Mouse (Mus musculus) spleen, adult 2 months (tissue): ENCODE measurements around the gene Rab27a. TPM values are rescaled to one million over a fixed set of nuclear protein-coding genes. Genes with fewer than 3 reads are reported as not detected.

Source experiments
- DNase-seq, 2 experiments: peaks; one replicate each; pipeline versions ENCODE4 v3.0.0 to v3.0.0-alpha.2; 2012 to 2021; ENCODE audit warnings: low spot score in 2 of 2, low read depth in 1 of 2
- H3K27ac ChIP-seq: fragments of 200-500 bp; 2 replicates; pipeline ENCODE4 v1.5.1; 2012; ENCODE audit warnings: low read length, inconsistent platforms; ENCODE audit not compliant: insufficient read depth
- H3K27me3 ChIP-seq: fragments of 200-500 bp; 2 replicates; pipeline ENCODE4 v1.6.1; 2012; ENCODE audit warnings: mild to moderate bottlenecking, moderate library complexity, low read length, inconsistent platforms; ENCODE audit not compliant: control insufficient read depth, insufficient read depth
- H3K36me3 ChIP-seq: fragments of 200-500 bp; 2 replicates; pipeline ENCODE4 v1.6.1; 2012; ENCODE audit warnings: mild to moderate bottlenecking, low read length, inconsistent platforms; ENCODE audit not compliant: control insufficient read depth, insufficient read depth
- H3K4me1 ChIP-seq: fragments of 200-500 bp; 2 replicates; pipeline ENCODE4 v1.6.1; 2011; ENCODE audit warnings: inconsistent platforms; ENCODE audit not compliant: control insufficient read depth, insufficient read depth, insufficient read length
- H3K4me3 ChIP-seq: fragments of 200-500 bp; 2 replicates; pipeline ENCODE4 v1.5.1; 2011; ENCODE audit warnings: mild to moderate bottlenecking, inconsistent platforms; ENCODE audit not compliant: insufficient read depth, insufficient read length; ENCODE audit errors: extremely low read depth
- CTCF ChIP-seq: fragments of 200-500 bp; IDR thresholded peaks from 2 replicates; pipeline ENCODE4 v1.5.1; 2011; ENCODE audit warnings: mild to moderate bottlenecking, inconsistent platforms; ENCODE audit not compliant: insufficient read depth, insufficient read length, insufficient replicate concordance; ENCODE audit errors: extremely low read depth
- POLR2A ChIP-seq: fragments of 200-500 bp; IDR thresholded peaks from 2 replicates; pipeline ENCODE4 v1.6.1; 2011; ENCODE audit warnings: low read depth, low read length, inconsistent platforms
- WGBS: fragments of 180-500 bp; shearing (Covaris S2); methylation state at CpG from one replicate; pipeline ENCODE4 v1.1.7; 2018; 5-methylcytosine and 5-hydroxymethylcytosine counted together
- polyA plus RNA-seq: library from polyadenylated mRNA; depleted of rRNA; stranded (reverse); fragments of >200 nt; gene quantifications from 2 replicates; pipeline ENCODE4 v1.2.3, GENCODE M21; 2012; rRNA removed

The Rab27a gene
- polyA plus RNA-seq, 1 experiment = 7.0 TPM

GRCm38 (mm10) chr9:73118012-73118411 lies 73.4 kb downstream of the Rab27a start:
- peaks cover 31% of the 10 kb centered on the region for H3K36me3 ChIP-seq
- H3K27ac ChIP-seq = no peak overlapping the region
- H3K4me1 ChIP-seq = no peaks in the 10 kb centered on the region
- 95% methylated on average over 4 of the region's 4 CpGs for WGBS
- TF ChIP-seq POLR2A = no peak
- no peak for TF ChIP-seq CTCF
- H3K4me3 ChIP-seq = no peak overlapping the region
- DNase-seq = no peak
- H3K27me3 ChIP-seq = no peaks in the 10 kb centered on the region

- Histone ChIP-seq H3K27me3 (no peaks in the 10 kb centered on the region), H3K4me1 (no peaks in the 10 kb centered on the region), H3K27ac (no peak overlapping the region), H3K4me3 (no peak overlapping the region), H3K36me3 (peaks cover 35% of the 10 kb centered on the region)
- 55% methylated on average over 8 of the region's 8 CpGs for WGBS
- peak in 1 of 2 experiments; percentile 5 for DNase-seq
- TF ChIP-seq POLR2A = no peak
- peak; percentile 21; the same call in 1 of the 2 replicates for TF ChIP-seq CTCF
Measured at GRCm38 (mm10) chr9:73121735-73122134, 77.1 kb downstream of the Rab27a start.

DNA sequence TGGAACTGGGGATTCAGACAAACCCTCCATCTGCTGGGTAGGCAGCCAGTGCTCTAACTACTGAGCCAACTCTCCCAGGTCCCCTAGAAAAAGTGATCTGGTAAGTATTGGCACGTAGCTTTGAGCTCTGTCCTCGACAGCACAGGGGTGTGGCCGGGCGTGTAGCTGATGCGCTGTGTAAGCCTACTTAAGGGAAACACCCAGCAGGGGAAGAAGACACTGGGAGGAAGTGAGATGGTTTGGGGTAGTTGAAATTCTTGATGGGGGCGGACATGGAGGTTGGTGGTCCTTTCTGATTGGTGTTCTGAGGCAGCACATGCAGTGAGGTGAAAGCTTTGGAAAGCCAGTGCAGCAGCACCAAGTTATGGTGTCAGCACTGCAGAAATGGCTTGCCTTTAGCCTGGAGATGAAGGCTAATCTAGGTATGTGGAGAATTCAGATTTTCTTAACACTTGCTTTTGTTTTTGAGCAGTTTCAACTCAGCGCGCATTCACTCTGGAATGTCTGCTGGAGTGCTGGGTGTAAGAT lies 80.5 kb downstream of the Rab27a start:
- TF ChIP-seq CTCF (no peak), POLR2A (no peak)
- Histone ChIP-seq H3K4me1 (no peaks in the 10 kb centered on the region), H3K27ac (no peak overlapping the region), H3K4me3 (no peak overlapping the region), H3K27me3 (no peaks in the 10 kb centered on the region), H3K36me3 (peaks cover 29% of the 10 kb centered on the region)
- WGBS = 71% methylated on average over 8 of the region's 8 CpGs
- no peak for DNase-seq

DNA sequence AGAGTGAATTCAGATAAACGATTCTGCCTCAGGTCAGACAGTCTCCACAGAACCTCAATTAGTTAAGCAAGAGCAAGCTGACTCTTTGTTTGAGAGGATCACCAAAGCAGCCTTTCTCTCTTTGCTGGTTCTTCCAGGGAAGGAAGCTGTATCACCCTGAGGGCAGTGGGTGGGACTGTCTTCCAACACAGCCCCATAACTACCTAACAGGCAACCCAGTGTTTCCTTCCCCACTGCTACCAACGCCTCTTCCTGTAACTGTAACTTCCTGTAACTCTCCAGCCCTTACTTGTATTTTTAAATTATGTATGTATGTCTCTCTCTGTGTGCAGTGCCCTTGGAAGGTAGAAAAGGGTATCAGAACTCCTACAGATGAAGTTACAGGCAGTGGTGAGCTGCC lies 82.8 kb downstream of the Rab27a start:
- 37% methylated on average over 2 of the region's 2 CpGs for WGBS
- Histone ChIP-seq H3K4me1 (no peaks in the 10 kb centered on the region), H3K36me3 (peaks cover 15% of the 10 kb centered on the region), H3K27ac (no peak overlapping the region), H3K27me3 (no peaks in the 10 kb centered on the region), H3K4me3 (no peak overlapping the region)
- no peak for DNase-seq
- TF ChIP-seq POLR2A (no peak), CTCF (no peak)

DNA sequence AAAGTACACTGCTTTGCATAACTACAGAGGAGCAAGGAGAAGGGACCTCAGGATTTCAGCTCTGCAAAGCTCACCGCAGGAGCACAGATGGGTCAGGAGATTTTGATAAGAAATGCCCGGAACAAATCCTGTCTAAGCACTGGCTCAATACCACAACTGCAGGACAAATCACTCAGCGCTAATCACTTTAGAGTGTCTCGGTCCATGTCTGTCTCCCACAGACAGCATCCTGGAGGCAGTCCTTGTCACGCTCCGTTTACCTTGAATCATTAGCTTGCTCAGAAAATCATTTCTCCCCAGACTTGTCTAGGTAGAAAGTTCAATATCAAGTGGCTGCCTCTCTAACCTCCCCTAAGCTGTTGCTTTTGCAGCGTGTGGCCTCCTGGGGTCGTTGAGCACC lies 85.2 kb downstream of the Rab27a start:
- 94% methylated on average over 8 of the region's 8 CpGs for WGBS
- TF ChIP-seq POLR2A (no peak), CTCF (no peak)
- Histone ChIP-seq H3K27me3 (no peaks in the 10 kb centered on the region), H3K4me1 (no peaks in the 10 kb centered on the region), H3K4me3 (no peak overlapping the region), H3K27ac (no peak overlapping the region), H3K36me3 (peaks cover 8% of the 10 kb centered on the region)
- no peak for DNase-seq

- Histone ChIP-seq H3K36me3 (peaks cover 6% of the 10 kb centered on the region), H3K4me3 (no peak overlapping the region), H3K27ac (no peak overlapping the region), H3K27me3 (no peaks in the 10 kb centered on the region), H3K4me1 (no peaks in the 10 kb centered on the region)
- DNase-seq = no peak
- TF ChIP-seq POLR2A = no peak
- no peak for TF ChIP-seq CTCF
- WGBS = 92% methylated on average over 4 of the region's 4 CpGs
Measured at GRCm38 (mm10) chr9:73130529-73130928, 85.9 kb downstream of the Rab27a start.

- 89% methylated on average over 11 of the region's 11 CpGs for WGBS
- Histone ChIP-seq H3K4me1 (no peaks in the 10 kb centered on the region), H3K36me3 (no peaks in the 10 kb centered on the region), H3K27ac (no peak overlapping the region), H3K27me3 (no peaks in the 10 kb centered on the region), H3K4me3 (no peak overlapping the region)
- TF ChIP-seq POLR2A = no peak
- TF ChIP-seq CTCF = no peak
- DNase-seq = no peak
Measured at GRCm38 (mm10) chr9:73137341-73137886, 92.8 kb downstream of the Rab27a start.

Other genes with a start within 250 kb of the Rab27a start
- 0.05 and 0.14 TPM in 2 replicates for gene Prtg, start 238.0 kb upstream of the Rab27a start, polyA plus RNA-seq
- 0.16 and 0.18 TPM in 2 replicates for gene Pygo1, start 119.2 kb upstream of the Rab27a start, polyA plus RNA-seq
- gene Dyx1c1, start 86.1 kb upstream of the Rab27a start, polyA plus RNA-seq = 0.23 and 0.29 TPM in 2 replicates
- gene Gm44503, start 86.0 kb upstream of the Rab27a start, polyA plus RNA-seq = not detected in 2 replicates
- 1.8 and 2.3 TPM in 2 replicates for gene Ccpg1os, start 59.5 kb upstream of the Rab27a start, polyA plus RNA-seq
- gene Ccpg1, start 59.4 kb upstream of the Rab27a start, polyA plus RNA-seq = 5.3 and 6.5 TPM in 2 replicates
- gene Pigb, start 4.5 kb upstream of the Rab27a start, polyA plus RNA-seq = 6.8 and 8.3 TPM in 2 replicates
- 0.30 and 0.40 TPM in 2 replicates for gene Khdc3, start 57.0 kb downstream of the Rab27a start, polyA plus RNA-seq
- gene Gm20509, start 57.6 kb downstream of the Rab27a start, polyA plus RNA-seq = not detected in 2 replicates
- 10.0 and 10.6 TPM in 2 replicates for gene Rsl24d1, start 68.6 kb downstream of the Rab27a start, polyA plus RNA-seq